Mouse (Mus musculus) liver, postnatal 0 days (tissue): Measurements from ENCODE around the gene Tmtc4.

Source experiments
- CTCF ChIP-seq: sonication (generic); IDR thresholded peaks from 2 replicates; pipeline ENCODE4 v1.5.1; 2016; ENCODE audit warnings: antibody characterized with exemption, low read depth
- EP300 ChIP-seq: IDR thresholded peaks from 2 replicates; pipeline ENCODE4 v1.6.1; 2016; ENCODE audit warnings: antibody characterized with exemption, low read depth, mild to moderate bottlenecking

- TF ChIP-seq CTCF (no peak), EP300 (no peak)
These were observed 6.6 kb downstream of the Tmtc4 start for GRCm38 (mm10) chr14:122977056-122977796.
